Mouse (Mus musculus): ENCODE measurements around the gene Ripply2. TPM values are rescaled to one million over a fixed set of nuclear protein-coding genes. Genes with fewer than 3 reads are reported as not detected.

Gene Ripply2
- not detected for polyA plus RNA-seq (2017; shearing (Covaris generic))

GRCm38 (mm10) chr9:87015288-87015937 is at the start of gene Ripply2:
Ripply2 (plus strand) TSS chr9:87015537.

GRCm38 (mm10) chr9:87021778-87022523 is 6.6 kb downstream of the Ripply2 start, which contains the start of gene Cyb5r4:
Cyb5r4 (plus strand) TSS chr9:87022014.

Other genes with a start within 250 kb of the Ripply2 start
- not detected for gene Snap91, start 134.9 kb upstream of the Ripply2 start, polyA plus RNA-seq (2017; shearing (Covaris generic))
- 63.0 TPM for gene Cyb5r4, start 6.5 kb downstream of the Ripply2 start, polyA plus RNA-seq (2017; shearing (Covaris generic))
- not detected for gene Mrap2, start 128.8 kb downstream of the Ripply2 start, polyA plus RNA-seq (2017; shearing (Covaris generic))
- gene Cep162, start 240.0 kb downstream of the Ripply2 start, polyA plus RNA-seq (2017; shearing (Covaris generic)): 4.3 TPM

Data from naive thymus-derived CD4-positive, alpha-beta T cell, adult 5 months (primary cell).